In the genomic region with DNA sequence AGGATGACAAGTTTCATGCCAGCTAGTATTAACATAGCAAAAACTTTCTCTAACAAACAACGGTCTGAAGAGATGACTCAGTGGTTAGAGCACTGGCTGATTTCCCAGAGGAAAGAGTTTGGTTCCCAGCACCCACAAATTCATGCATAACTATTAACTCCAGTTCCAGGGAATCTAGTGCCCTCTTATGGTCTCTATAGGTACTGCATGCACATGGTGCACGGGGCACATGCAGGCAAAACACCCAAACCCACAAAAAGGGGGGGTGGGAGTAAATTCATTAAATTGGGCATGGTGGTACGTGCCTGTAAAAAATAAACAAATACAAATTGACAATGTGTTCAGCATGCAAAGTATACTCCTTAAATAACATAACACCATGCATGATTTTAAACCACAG, we compare ENCODE assay signal across 21 mouse cellular contexts. TPM values are rescaled to one million over a fixed set of nuclear protein-coding genes. Genes with fewer than 3 reads are reported as not detected.
A peak's percentile ranks its signal among the peaks of the same experiment; 100 is the strongest.
DNase-seq lines count a peak whose midpoint lies in the region; TF ChIP-seq lines count a peak whose summit lies in the region.
"Had no signal": no experiment of that assay in that cellular context is flagged by ENCODE, and none has a peak within 500 bp of the region (broad histone marks: within the 10 kb centered on the region; RNA-seq: fewer than 3 reads in every experiment).

No protein-coding gene starts in this region.

- no peak for TF ChIP-seq POLR2A in CH12.LX (IDR thresholded peaks at IDR 0.05; ENCODE audit: low read depth, low read length)

- no peak overlapping the region for H3K27ac ChIP-seq in layer of hippocampus, adult 2 months
- H3K27ac ChIP-seq in CH12.LX (ENCODE audit: insufficient read depth, low read depth), result no peak overlapping the region
- H3K27ac ChIP-seq in left cerebral cortex, adult 2 months, result no peak overlapping the region
- H3K27ac ChIP-seq: forebrain, embryonic 10.5 days; hindbrain, embryonic 10.5 days; hindbrain, postnatal 0 days; limb, embryonic 15.5 days; neural tube, embryonic 15.5 days had no signal

- H3K4me2 ChIP-seq in CH12.LX (ENCODE audit: insufficient read depth, low read depth, poor library complexity, severe bottlenecking), result no peak overlapping the region
- H3K4me2 ChIP-seq: limb, embryonic 15.5 days; neural tube, embryonic 15.5 days had no signal

- H3K4me3 ChIP-seq in layer of hippocampus, adult 2 months, result no peak overlapping the region
- H3K4me3 ChIP-seq in CH12.LX (replicated peaks in 1 of 3; ENCODE audit: low read depth in 2 of 3, low read length in 2 of 3, poor library complexity in 1 of 3), result no peak overlapping the region
- no peak overlapping the region for H3K4me3 ChIP-seq in left cerebral cortex, adult 2 months
- H3K4me3 ChIP-seq: forebrain, embryonic 10.5 days; hindbrain, embryonic 10.5 days; limb, embryonic 15.5 days; myocyte; neural tube, embryonic 15.5 days had no signal

- no peaks in the 10 kb centered on the region for H3K4me1 ChIP-seq in CH12.LX (ENCODE audit: control insufficient read depth in 1 of 2, insufficient read depth in 2 of 2)
- H3K4me1 ChIP-seq: forebrain, embryonic 10.5 days; hindbrain, embryonic 10.5 days; limb, embryonic 15.5 days; neural tube, embryonic 15.5 days had no signal

- H3K9me3 ChIP-seq in CH12.LX (replicated peaks; ENCODE audit: low read length), result peaks cover 2% of the 10 kb centered on the region

- H3K9ac ChIP-seq in CH12.LX (ENCODE audit: insufficient read depth, low read depth), result no peak overlapping the region
- H3K9ac ChIP-seq: limb, embryonic 15.5 days; neural tube, embryonic 15.5 days had no signal

- intact Hi-C loops in left cerebral cortex, adult 2 months (cut with DNase I), result no loop called here

- in situ Hi-C loops in CH12.LX (cut with MboI; ENCODE audit: low pct_ligation_motif_present, low pct_unique_long_range_greater_than_20kb, low sequenced_read_pairs), result no loop called here

- peak; percentile 43 for TF ChIP-seq CTCF in layer of hippocampus, adult 2 months (conservative IDR thresholded peaks at IDR 0.05)
- TF ChIP-seq CTCF in CH12.LX (conservative IDR thresholded peaks at IDR 0.05 in 1 of 2, IDR thresholded peaks at IDR 0.05 in 1 of 2; ENCODE audit: low read depth in 2 of 2, low read length in 2 of 2), result peak; percentile 24 to 28; a peak in 3 of 4 replicates
- TF ChIP-seq CTCF in left cerebral cortex, adult 2 months (IDR thresholded peaks at IDR 0.05), result no peak; the same call in none of the 2 replicates

- no peaks in the 10 kb centered on the region for H3K79me2 ChIP-seq in CH12.LX (replicated peaks; ENCODE audit: control insufficient read depth, extremely low read depth, insufficient read depth, poor library complexity, severe bottlenecking)

- no peaks in the 10 kb centered on the region for H3K36me3 ChIP-seq in CH12.LX (replicated peaks in 1 of 2; ENCODE audit: control insufficient read depth in 1 of 2, insufficient read depth in 1 of 2, low read length in 1 of 2)
- H3K36me3 ChIP-seq: forebrain, embryonic 10.5 days; hindbrain, embryonic 10.5 days; limb, embryonic 15.5 days; neural tube, embryonic 15.5 days had no signal

- DNase-seq in layer of hippocampus, adult 2 months (ENCODE audit: low spot score in 2 of 2), result no peak
- no peak for DNase-seq in layer of hippocampus, adult 18-20 months (ENCODE audit: low spot score in 2 of 2)
- DNase-seq in CH12.LX (ENCODE audit: extremely low read depth) (peak; percentile 2), ES-CJ7 (ENCODE audit: low read depth, low spot score) (peak; percentile 64), ZHBTc4 (ENCODE audit: low read depth, low spot score) (peak; percentile 71)
- no peak for DNase-seq in left cerebral cortex, adult 2 months (ENCODE audit: extremely low spot score in 1 of 2, low spot score in 2 of 2)
- no peak for DNase-seq in kidney, adult 11 months
- DNase-seq in frontal cortex, postnatal 36 days (ENCODE audit: low spot score in 2 of 2), result no peak
- DNase-seq: cerebellum, adult 2 months; gastrocnemius, postnatal 25 days; kidney, adult 9 months; kidney, postnatal 36 days; layer of hippocampus, postnatal 36 days; midbrain, embryonic 14.5 days had no signal

- peak; percentile 7 for TF ChIP-seq RAD21 in CH12.LX (IDR thresholded peaks at IDR 0.05; ENCODE audit: low read depth, low read length)

- dilution Hi-C loops in CH12.LX (cut with MboI; ENCODE audit: extremely low pct_ligation_motif_present, extremely low pct_unique_long_range_greater_than_20kb, low sequenced_read_pairs), result no loop called here

- no peaks in the 10 kb centered on the region for H3K27me3 ChIP-seq in CH12.LX (replicated peaks)
- H3K27me3 ChIP-seq: limb, embryonic 15.5 days; neural tube, embryonic 15.5 days had no signal

- TF ChIP-seq EP300 in CH12.LX (IDR thresholded peaks at IDR 0.05; ENCODE audit: low read length), result no peak

TF ChIP-seq in CH12.LX, 34 proteins besides CTCF, POLR2A, EP300 and RAD21:
- TF ChIP-seq USF2 (conservative IDR thresholded peaks at IDR 0.05; ENCODE audit: low read depth, low read length) (no peak), RCOR1 (conservative IDR thresholded peaks at IDR 0.05; ENCODE audit: low read depth, low read length) (no peak), TCF12 (IDR thresholded peaks at IDR 0.05; ENCODE audit: low read depth, low read length) (no peak), NRF1 (IDR thresholded peaks at IDR 0.05; ENCODE audit: low read depth, low read length) (no peak), CHD2 (IDR thresholded peaks at IDR 0.05; ENCODE audit: low read length) (no peak), POLR2AphosphoS2 (IDR thresholded peaks at IDR 0.05; ENCODE audit: low read depth, low read length) (no peak), GABPA (IDR thresholded peaks at IDR 0.05; ENCODE audit: insufficient replicate concordance, low read depth, low read length) (no peak), NELFE (IDR thresholded peaks at IDR 0.05; ENCODE audit: low read depth, low read length) (no peak), MEF2A (IDR thresholded peaks at IDR 0.05; ENCODE audit: borderline replicate concordance, low read depth, low read length) (no peak), MYC (IDR thresholded peaks at IDR 0.05; ENCODE audit: low read depth, low read length) (no peak), MAFK (IDR thresholded peaks at IDR 0.05; ENCODE audit: insufficient replicate concordance, low read length) (no peak), ZKSCAN1 (IDR thresholded peaks at IDR 0.05; ENCODE audit: borderline replicate concordance, low read depth, low read length) (no peak), TBP (conservative IDR thresholded peaks at IDR 0.05; ENCODE audit: low read depth, low read length) (no peak)
TF ChIP-seq in CH12.LX: peak in this region for 0.

RNA-seq across cellular contexts. Expression of gene Zfp990, which starts 32.4 kb away (rescaled TPM):
- under 1 TPM; 0.12 to 0.15 TPM for total RNA-seq in layer of hippocampus, adult 2 months (2021)
- total RNA-seq in layer of hippocampus, adult 18-20 months (2021), result under 1 TPM; 0.12 to 0.20 TPM
- total RNA-seq in CH12.LX (2012; rRNA removed) (0.04 and 0.29 TPM in 2 replicates), CH12.LX (2014; rRNA removed) (0.13 and 0.20 TPM in 2 replicates)
- polyA plus RNA-seq in CH12.LX (2012; ENCODE audit: insufficient read length, low read depth), result 0.12 and 0.13 TPM in 2 replicates
- under 1 TPM; 0.14 to 0.26 TPM for total RNA-seq in left cerebral cortex, adult 2 months (2021)
- total RNA-seq: hindbrain, postnatal 0 days had no signal
- polyA plus RNA-seq: cerebellum, adult 2 months; lung, embryonic 16.5 days; midbrain, embryonic 14.5 days had no signal

Comparison
In these comparisons a context has a peak if more than half of its experiments do, and no peak if none do; other contexts are left out.
1. DNase-seq: peak in CH12.LX (single experiment), ES-CJ7 (single experiment) and ZHBTc4 (single experiment); none in layer of hippocampus, adult 2 months (0 of 2), layer of hippocampus, adult 18-20 months (0 of 2), left cerebral cortex, adult 2 months (0 of 2), kidney, adult 11 months (single experiment) and frontal cortex, postnatal 36 days (0 of 2).